Mouse (Mus musculus) liver, embryonic 14.5 days (tissue): ENCODE data around the gene Spire2.

ENCODE experiments used
- CTCF ChIP-seq: IDR thresholded peaks from 2 replicates; pipeline ENCODE4 v1.5.1; 2016; ENCODE audit warnings: antibody characterized with exemption, low read depth, control low read depth
- EP300 ChIP-seq: IDR thresholded peaks from 2 replicates; pipeline ENCODE4 v1.6.1; 2016; ENCODE audit warnings: antibody characterized with exemption, low read depth

- TF ChIP-seq EP300 (no peak), CTCF (no peak)
Measured at GRCm38 (mm10) chr8:123317781-123318466, 14.6 kb upstream of the Spire2 start.
